Mouse (Mus musculus): ENCODE data around the gene Sigmar1. TPM values are rescaled to one million over a fixed set of nuclear protein-coding genes. Genes with fewer than 3 reads are reported as not detected.
"Not testable (repeated sequence)": the region's sequence is repeated elsewhere in the genome, so short reads cannot be mapped to it uniquely, and the experiment has no call there.

Sigmar1 gene
- total RNA-seq, 2 experiments from 2014 or later: 38.6 to 41.1 TPM

DNA sequence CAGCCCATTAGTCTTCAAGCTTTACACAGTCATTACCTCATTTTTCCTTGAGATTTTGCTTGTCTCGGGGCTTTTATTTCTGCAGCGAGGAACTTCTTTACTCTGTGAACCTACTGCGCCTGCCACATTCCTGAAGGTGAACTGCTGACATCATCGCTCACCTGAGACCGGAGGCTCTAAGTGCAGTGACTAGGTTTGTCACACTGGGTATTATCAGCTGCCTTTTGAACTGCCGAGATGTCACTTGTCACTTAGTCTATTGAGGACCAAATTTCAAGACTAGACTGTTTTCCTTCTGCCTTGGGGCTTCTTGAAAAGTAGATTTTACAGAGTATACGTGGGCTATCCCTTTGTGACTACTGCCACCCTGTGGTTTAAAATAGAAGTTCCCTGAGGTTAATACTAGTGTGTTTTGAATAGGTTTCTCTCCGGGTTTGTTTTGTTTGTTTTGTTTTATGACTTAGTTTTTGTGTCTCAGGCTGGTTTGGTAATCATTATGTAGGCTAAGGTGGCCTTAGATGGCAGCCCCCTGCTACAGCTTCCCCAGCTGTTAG lies 47.7 kb downstream of the Sigmar1 start:
- DNase-seq: no peak

- no peak for DNase-seq
These were observed 48.9 kb downstream of the Sigmar1 start for GRCm38 (mm10) chr4:41707011-41707535.

DNA sequence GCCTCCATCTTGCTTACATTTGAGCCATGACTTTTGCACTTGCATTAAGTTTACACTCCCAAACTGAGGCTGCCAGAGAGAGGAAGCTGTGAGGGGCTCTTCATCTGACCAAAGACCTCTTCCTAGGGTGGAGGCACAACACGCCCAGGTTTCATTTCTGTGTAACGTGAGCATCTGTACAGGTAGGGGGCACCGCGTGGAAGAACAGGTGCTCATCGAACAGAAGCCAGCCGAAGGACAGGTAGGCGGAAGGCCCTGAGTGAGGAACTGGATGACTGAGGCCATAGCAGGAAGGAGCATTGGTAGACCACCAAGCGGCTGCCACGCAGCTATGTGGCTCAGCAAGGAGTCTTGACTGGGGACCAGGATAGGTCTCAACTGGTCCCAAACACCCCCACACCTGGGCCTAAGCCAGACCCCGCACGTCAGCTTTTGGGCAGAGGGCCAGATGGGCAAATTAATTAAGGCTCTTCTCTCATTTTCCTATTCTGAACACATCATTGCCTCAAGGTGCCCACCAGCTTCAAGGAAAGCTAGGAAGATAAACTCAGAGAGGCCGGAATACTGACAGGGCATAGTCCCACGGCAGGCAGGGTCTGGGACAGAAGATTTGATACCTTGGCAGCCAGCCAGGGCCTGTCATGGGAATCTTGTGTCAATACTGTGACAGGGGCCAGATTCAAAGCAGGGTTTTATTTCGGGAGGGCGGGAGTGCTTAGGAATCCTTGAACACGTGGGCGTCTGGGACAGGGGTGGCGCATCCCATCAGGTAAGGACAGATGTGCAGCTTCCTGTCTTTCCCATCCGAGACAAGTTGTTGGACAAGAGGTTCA lies 49.8 kb downstream of the Sigmar1 start:
- DNase-seq: no peak

DNA sequence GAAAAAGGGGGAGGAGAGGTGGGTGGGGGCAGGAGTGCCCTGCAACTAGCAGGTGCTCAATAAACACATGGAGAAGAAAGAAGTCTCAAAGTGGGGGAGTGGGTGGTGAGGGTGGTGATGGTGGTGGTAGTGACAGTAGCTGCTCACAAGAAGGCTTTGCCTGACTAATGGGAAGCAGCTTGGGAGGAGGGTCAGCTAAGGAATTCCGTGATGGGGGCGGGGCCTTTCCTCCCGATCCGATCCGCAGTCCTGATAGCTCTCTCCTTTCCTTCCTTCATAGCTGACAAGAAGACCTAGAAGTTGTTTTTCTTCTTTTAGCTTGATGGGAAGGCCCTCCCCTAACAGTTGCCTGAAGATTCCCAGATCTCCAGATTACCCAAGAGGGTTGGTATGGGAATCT lies 51.3 kb downstream of the Sigmar1 start:
- DNase-seq: no peak

DNA sequence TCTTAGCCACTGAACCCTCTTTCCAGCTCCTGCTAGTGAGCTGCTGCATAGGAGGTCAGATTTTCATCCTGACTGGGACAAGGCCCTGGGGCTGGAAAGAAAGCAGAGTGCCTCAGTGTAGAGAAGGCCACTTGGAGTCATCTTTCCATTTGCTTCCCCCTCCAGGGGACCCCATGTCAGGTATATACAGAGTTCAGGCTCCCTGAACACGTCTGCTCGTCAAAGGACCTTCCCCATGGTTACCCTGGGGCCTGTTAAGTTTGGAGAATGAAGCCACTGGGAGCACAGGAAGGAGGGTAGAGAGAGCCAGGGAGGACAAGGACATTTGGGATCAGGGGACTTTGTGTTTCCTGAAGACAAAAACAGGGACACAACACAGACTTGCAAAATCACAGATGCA lies 53.7 kb downstream of the Sigmar1 start:
- DNase-seq: not testable (repeated sequence)

- not testable (repeated sequence) for DNase-seq
These were observed 55.7 kb downstream of the Sigmar1 start for GRCm38 (mm10) chr4:41700224-41700623.

DNA sequence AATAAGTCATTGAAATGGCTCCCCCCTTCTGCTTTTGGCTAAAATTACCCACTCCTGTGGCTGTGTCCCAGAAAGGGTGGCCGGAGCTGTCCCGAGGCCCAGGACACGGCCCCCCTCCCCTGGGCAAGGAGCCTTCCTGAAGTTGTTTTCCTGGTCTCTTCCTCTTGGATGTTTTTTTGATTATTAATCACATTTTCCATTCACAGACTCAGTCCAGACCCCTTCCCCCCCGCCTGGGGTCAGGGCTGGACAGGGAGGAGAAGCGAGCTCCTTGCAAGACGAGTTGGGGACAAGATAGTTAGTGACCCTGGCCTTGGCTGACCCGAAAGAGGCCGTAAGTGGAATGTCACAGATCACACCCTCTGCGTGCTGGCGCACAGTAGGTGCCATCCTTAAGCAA lies 56.2 kb downstream of the Sigmar1 start, which contains the start of gene Il11ra1:
Il11ra1 (plus strand) TSS at position 207 of the 400 bp plus-strand sequence.
- not testable (repeated sequence) for DNase-seq

DNA sequence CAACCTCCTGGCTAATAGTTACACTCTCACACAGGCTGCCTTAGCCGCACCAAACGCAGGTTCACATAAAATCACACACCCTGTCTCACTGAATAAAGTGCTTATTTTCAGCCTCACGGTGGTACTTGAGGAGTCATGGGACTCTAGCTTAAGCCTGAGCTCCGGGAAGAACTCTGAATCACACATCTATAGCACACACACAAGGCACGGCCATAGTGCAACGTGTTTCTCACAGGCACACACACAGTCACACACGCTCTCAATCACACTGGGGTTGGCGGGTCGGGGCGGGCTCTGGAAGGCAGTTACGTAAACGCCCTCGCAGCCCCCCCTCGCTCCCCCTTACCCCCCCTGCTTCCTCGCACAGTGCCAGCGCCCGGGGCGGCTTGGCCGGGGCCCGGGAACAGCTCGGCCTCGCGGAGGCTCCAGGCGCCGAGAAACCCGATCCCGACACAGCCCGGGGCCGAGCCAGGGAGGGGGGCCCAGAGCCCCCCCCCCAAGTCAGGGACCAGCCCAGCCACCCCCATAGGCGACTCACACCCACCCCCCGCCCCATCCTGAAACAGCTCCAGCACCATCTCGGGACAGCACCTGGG lies 57.4 kb downstream of the Sigmar1 start:
- DNase-seq: not testable (repeated sequence)

- DNase-seq: peak; percentile 82 to 84
These were observed 58.8 kb downstream of the Sigmar1 start, which contains the start of gene Cntfr for GRCm38 (mm10) chr4:41696930-41697841. TSS of gene Cntfr (minus strand) at chr4:41697089.

DNA sequence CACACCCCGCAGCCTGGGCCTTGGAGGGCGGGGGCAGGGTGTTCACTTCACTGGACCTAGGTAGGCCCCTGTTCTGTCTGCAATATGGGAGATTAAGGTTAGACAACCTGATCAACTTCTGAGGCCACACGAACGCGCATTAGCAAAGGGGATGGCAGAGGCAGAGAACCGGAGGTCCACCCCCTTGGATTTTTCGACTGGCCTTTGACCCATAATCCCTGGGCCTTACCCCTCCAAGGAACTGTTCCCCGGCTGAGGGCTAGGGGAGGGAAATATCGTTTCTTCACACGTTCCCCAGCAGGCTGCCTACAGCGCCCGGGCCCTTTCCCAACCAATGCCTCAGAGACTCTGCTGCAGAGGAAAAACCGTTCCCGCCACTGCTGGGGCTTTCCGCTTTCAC lies 59.5 kb downstream of the Sigmar1 start:
- not testable (repeated sequence) for DNase-seq

- not testable (repeated sequence) for DNase-seq
These were observed 60.2 kb downstream of the Sigmar1 start for GRCm38 (mm10) chr4:41695800-41696199.

GRCm38 (mm10) chr4:41693511-41693910 lies 62.4 kb downstream of the Sigmar1 start:
- DNase-seq: not testable (repeated sequence)

GRCm38 (mm10) chr4:41690014-41690413 lies 65.9 kb downstream of the Sigmar1 start:
- not testable (repeated sequence) for DNase-seq

DNA sequence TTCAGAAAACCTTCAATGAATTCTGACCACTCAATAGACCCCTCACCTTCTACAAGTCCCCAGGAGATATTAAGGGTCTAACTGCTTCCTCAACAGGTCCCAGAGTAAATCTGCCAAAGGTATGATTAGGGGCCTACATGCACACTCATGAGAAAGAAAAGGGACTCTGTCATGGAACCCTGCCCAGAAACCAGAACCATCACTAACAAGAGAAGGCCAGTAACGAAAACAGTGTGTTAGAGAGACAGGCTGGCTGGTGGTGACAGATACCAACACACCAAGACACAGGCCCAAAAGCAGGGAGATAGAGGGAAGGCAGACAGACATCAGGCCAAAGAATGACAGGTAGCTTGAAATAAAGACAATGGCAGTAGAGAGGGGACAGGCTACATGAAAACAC lies 67.4 kb downstream of the Sigmar1 start:
- DNase-seq: not testable (repeated sequence)

Other genes with a start within 250 kb of the Sigmar1 start
- 1 to 10 TPM; 3.1 to 6.5 TPM for gene 1110017D15Rik, start 238.8 kb downstream of the Sigmar1 start, total RNA-seq (2021)
- gene Fam219a, start 186.6 kb downstream of the Sigmar1 start, total RNA-seq (2021): 100 to 1,000 TPM; 151 to 152 TPM
- 10 to 100 TPM in 1 of 2 experiments, 1 to 10 TPM in 1; 8.2 to 10.1 TPM for gene Dnaic1, start 186.4 kb downstream of the Sigmar1 start, total RNA-seq (2021)
- gene Enho, start 115.8 kb downstream of the Sigmar1 start, total RNA-seq (2021): 10 to 100 TPM; 60.2 to 64.3 TPM
- gene Cntfr, start 59.1 kb downstream of the Sigmar1 start, total RNA-seq (2021): 10 to 100 TPM; 90.8 to 97.6 TPM
- 10 to 100 TPM; 37.0 to 38.0 TPM for gene Il11ra1, start 56.2 kb downstream of the Sigmar1 start, total RNA-seq (2021)
- 10 to 100 TPM; 30.0 to 33.1 TPM for gene Rpp25l, start 42.6 kb downstream of the Sigmar1 start, total RNA-seq (2021)
- 100 to 1,000 TPM; 143 to 154 TPM for gene Dctn3, start 33.0 kb downstream of the Sigmar1 start, total RNA-seq (2021)
- not detected for gene Arid3c, start 25.0 kb downstream of the Sigmar1 start, total RNA-seq (2021)
- gene Galt, start 929 bp downstream of the Sigmar1 start, total RNA-seq (2021): 10 to 100 TPM; 51.5 to 52.1 TPM
- gene Ccl27a, start 18.1 kb upstream of the Sigmar1 start, total RNA-seq (2021): 100 to 1,000 TPM; 137 to 138 TPM
- gene Gm21541, start 147.5 kb upstream of the Sigmar1 start, total RNA-seq (2021): not detected
- 10 to 100 TPM; 17.4 to 20.9 TPM for gene Gm20878, start 185.4 kb upstream of the Sigmar1 start, total RNA-seq (2021)
- gene Fam205a4, start 209.9 kb upstream of the Sigmar1 start, total RNA-seq (2021): 1 to 10 TPM; 1.2 to 1.8 TPM

All from layer of hippocampus, postnatal 36 days (tissue).